Mouse (Mus musculus) CD4-positive naive resting alpha-beta T cell, adult 57 days (primary cell): ENCODE results near the gene Lime1. TPM values are rescaled to one million over a fixed set of nuclear protein-coding genes. Genes with fewer than 3 reads are reported as not detected.

Experiments used
- total RNA-seq: library from RNA; stranded (reverse); gene quantifications from one replicate; pipeline ENCODE4 v1.2.4, GENCODE M21; 2023

The Lime1 gene
- total RNA-seq = 249 TPM

GRCm38 (mm10) chr2:181379778-181380177 lies at the start of gene Lime1:
Gene Lime1 (plus strand): TSS chr2:181380078.

GRCm38 (mm10) chr2:181364860-181365596 lies 14.8 kb upstream of the Lime1 start, which contains the start of the genes Zgpat and Arfrp1:
Gene Zgpat (plus strand): TSS chr2:181364928.
Gene Arfrp1 (minus strand): TSS chr2:181365404.

Other genes with a start within 250 kb of the Lime1 start
- not detected for gene Kcnq2, start 244.8 kb upstream of the Lime1 start, total RNA-seq
- not detected for gene Eef1a2, start 223.1 kb upstream of the Lime1 start, total RNA-seq
- 118 TPM for gene Ppdpf, start 192.8 kb upstream of the Lime1 start, total RNA-seq
- gene Ptk6, start 177.3 kb upstream of the Lime1 start, total RNA-seq = not detected
- 0.59 TPM for gene Srms, start 166.9 kb upstream of the Lime1 start, total RNA-seq
- 0.86 TPM for gene Fndc11, start 160.1 kb upstream of the Lime1 start, total RNA-seq
- gene Helz2, start 138.1 kb upstream of the Lime1 start, total RNA-seq = 147 TPM
- 40.5 TPM for gene Gmeb2, start 92.0 kb upstream of the Lime1 start, total RNA-seq
- gene Stmn3, start 65.6 kb upstream of the Lime1 start, total RNA-seq = not detected
- 107 TPM for gene Rtel1, start 60.3 kb upstream of the Lime1 start, total RNA-seq
- gene Zgpat, start 15.2 kb upstream of the Lime1 start, total RNA-seq = 123 TPM
- 87.5 TPM for gene Arfrp1, start 14.7 kb upstream of the Lime1 start, total RNA-seq
- 0.65 TPM for gene Zbtb46, start 79.3 kb downstream of the Lime1 start, total RNA-seq
- not detected for gene Abhd16b, start 113.1 kb downstream of the Lime1 start, total RNA-seq
- 86.2 TPM for gene Tpd52l2, start 117.1 kb downstream of the Lime1 start, total RNA-seq
- gene Dnajc5, start 140.4 kb downstream of the Lime1 start, total RNA-seq = 121 TPM
- gene Uckl1, start 204.8 kb downstream of the Lime1 start, total RNA-seq = 126 TPM
- 65.1 TPM for gene Prpf6, start 211.8 kb downstream of the Lime1 start, total RNA-seq
- gene Zfp512b, start 212.7 kb downstream of the Lime1 start, total RNA-seq = 71.4 TPM
- 10.2 TPM for gene Samd10, start 219.1 kb downstream of the Lime1 start, total RNA-seq